Mouse (Mus musculus) heart, embryonic 11.5 days (tissue): ENCODE data around the gene Pla2g5. TPM values are rescaled to one million over a fixed set of nuclear protein-coding genes. Genes with fewer than 3 reads are reported as not detected.

ENCODE experiments used
- ATAC-seq: fragments of 200-750 bp; cut with Nextera tagmentation; replicated peaks from 2 replicates; pipeline ENCODE4 v1.8.0; 2017; ENCODE audit warnings: moderate library complexity; ENCODE audit not compliant: insufficient number of reproducible peaks, low FRiP score, low TSS enrichment
- H3K27ac ChIP-seq: fragments of 300-500 bp; sonication (generic); 2 replicates; pipeline ENCODE4 v1.5.1; 2014; ENCODE audit warnings: mild to moderate bottlenecking, low read depth, low read length
- H3K27me3 ChIP-seq: fragments of 300-500 bp; sonication (generic); 2 replicates; pipeline ENCODE4 v1.6.1; 2014; ENCODE audit warnings: mild to moderate bottlenecking, low read length, mixed read lengths; ENCODE audit not compliant: control insufficient read depth, insufficient read depth
- H3K36me3 ChIP-seq: fragments of 300-500 bp; sonication (generic); 2 replicates; pipeline ENCODE4 v1.6.1; 2014; ENCODE audit warnings: mild to moderate bottlenecking, low read length, moderate library complexity, mixed read lengths; ENCODE audit not compliant: control insufficient read depth, insufficient read depth
- H3K4me1 ChIP-seq: fragments of 300-500 bp; sonication (generic); 2 replicates; pipeline ENCODE4 v1.6.1; 2014; ENCODE audit warnings: low read length; ENCODE audit not compliant: control insufficient read depth, insufficient read depth
- H3K4me2 ChIP-seq: fragments of 300-500 bp; sonication (generic); 2 replicates; pipeline ENCODE4 v1.6.1; 2014; ENCODE audit warnings: mild to moderate bottlenecking, moderate library complexity
- H3K4me3 ChIP-seq: fragments of 300-500 bp; sonication (generic); 2 replicates; pipeline ENCODE4 v1.5.1; 2014; ENCODE audit warnings: low read depth, low read length
- H3K9ac ChIP-seq: fragments of 300-500 bp; sonication (generic); 2 replicates; pipeline ENCODE4 v1.6.1; 2014; ENCODE audit warnings: mild to moderate bottlenecking, low read depth, low read length, moderate library complexity
- H3K9me3 ChIP-seq: fragments of 300-500 bp; sonication (generic); replicated peaks from 2 replicates; pipeline ENCODE4 v1.6.1; 2016; ENCODE audit warnings: low read length; ENCODE audit not compliant: control insufficient read depth
- WGBS: fragments of 180-500 bp; shearing (Covaris S2); extraction: QIAGEN DNeasy Blood & Tissue Kit; methylation state at CpG from one replicate; pipeline ENCODE4 v1.1.7; 2014; ENCODE audit not compliant: insufficient replicate concordance; 5-methylcytosine and 5-hydroxymethylcytosine counted together
- polyA plus RNA-seq: library from polyadenylated mRNA; unstranded; fragments of >200 nt; fragmentation: Nextera tagmentation; extraction: Ambion mirVana; gene quantifications from 2 replicates; pipeline ENCODE4 v1.2.1, GENCODE M21; 2014

Gene Pla2g5
- polyA plus RNA-seq, 1 experiment from 2014 or later = 1.1 TPM

GRCm38 (mm10) chr4:138802917-138803316 lies 60.4 kb downstream of the Pla2g5 start:
- Histone ChIP-seq H3K4me1 (no peaks in the 10 kb centered on the region), H3K9ac (no peak overlapping the region), H3K9me3 (no peaks in the 10 kb centered on the region), H3K4me3 (no peak overlapping the region), H3K27me3 (0 out of 2 replicates have a peak, but pooled peaks cover 3% of the 10 kb centered on the region), H3K4me2 (no peak overlapping the region), H3K36me3 (no peaks in the 10 kb centered on the region), H3K27ac (no peak overlapping the region)
- no peak for ATAC-seq
- WGBS = 80% methylated on average over 11 of the region's 11 CpGs

GRCm38 (mm10) chr4:138801631-138802030 lies 61.7 kb downstream of the Pla2g5 start:
- ATAC-seq = no peak
- H3K27me3 ChIP-seq = 0 out of 2 replicates have a peak, but pooled peaks cover 3% of the 10 kb centered on the region
- H3K9me3 ChIP-seq = no peaks in the 10 kb centered on the region
- H3K4me1 ChIP-seq = no peaks in the 10 kb centered on the region
- no peak overlapping the region for H3K4me3 ChIP-seq
- no peak overlapping the region for H3K9ac ChIP-seq
- no peaks in the 10 kb centered on the region for H3K36me3 ChIP-seq
- no peak overlapping the region for H3K4me2 ChIP-seq
- no peak overlapping the region for H3K27ac ChIP-seq
- WGBS = 71% methylated on average over 4 of the region's 4 CpGs

- Histone ChIP-seq H3K27ac (no peak overlapping the region), H3K9ac (no peak overlapping the region), H3K36me3 (no peaks in the 10 kb centered on the region), H3K4me3 (no peak overlapping the region), H3K9me3 (no peaks in the 10 kb centered on the region), H3K4me1 (no peaks in the 10 kb centered on the region), H3K27me3 (0 out of 2 replicates have a peak, but pooled peaks cover 3% of the 10 kb centered on the region), H3K4me2 (no peak overlapping the region)
- ATAC-seq = no peak
- 73% methylated on average over 12 of the region's 12 CpGs for WGBS
These were observed 63.0 kb downstream of the Pla2g5 start for GRCm38 (mm10) chr4:138800134-138800744.

- Histone ChIP-seq H3K27ac (no peak overlapping the region), H3K4me2 (no peak overlapping the region), H3K9ac (no peak overlapping the region), H3K27me3 (0 out of 2 replicates have a peak, but pooled peaks cover 3% of the 10 kb centered on the region), H3K4me1 (no peaks in the 10 kb centered on the region), H3K4me3 (no peak overlapping the region), H3K36me3 (no peaks in the 10 kb centered on the region), H3K9me3 (no peaks in the 10 kb centered on the region)
- WGBS = 67% methylated on average over 4 of the region's 4 CpGs
- ATAC-seq = no peak
These were observed 66.1 kb downstream of the Pla2g5 start for GRCm38 (mm10) chr4:138797217-138797570.

- no peak overlapping the region for H3K4me2 ChIP-seq
- no peaks in the 10 kb centered on the region for H3K36me3 ChIP-seq
- 47% methylated on average over 6 of the region's 6 CpGs for WGBS
These were observed 66.6 kb downstream of the Pla2g5 start for GRCm38 (mm10) chr4:138796513-138797216.

GRCm38 (mm10) chr4:138794344-138794743 lies 68.9 kb downstream of the Pla2g5 start:
- ATAC-seq = no peak
- no peak overlapping the region for H3K9ac ChIP-seq
- H3K36me3 ChIP-seq = no peaks in the 10 kb centered on the region
- 0 out of 2 replicates have a peak, but pooled peaks cover 3% of the 10 kb centered on the region for H3K27me3 ChIP-seq
- 78% methylated on average over 6 of the region's 6 CpGs for WGBS
- H3K4me1 ChIP-seq = no peaks in the 10 kb centered on the region
- no peaks in the 10 kb centered on the region for H3K9me3 ChIP-seq
- H3K4me2 ChIP-seq = no peak overlapping the region
- no peak overlapping the region for H3K4me3 ChIP-seq
- H3K27ac ChIP-seq = no peak overlapping the region

More at GRCm38 (mm10) chr4:138796513-138797216, 66.6 kb downstream of the Pla2g5 start:
- no peak for ATAC-seq
- 0 out of 2 replicates have a peak, but pooled peaks cover 3% of the 10 kb centered on the region for H3K27me3 ChIP-seq
- no peaks in the 10 kb centered on the region for H3K9me3 ChIP-seq
- H3K27ac ChIP-seq = no peak overlapping the region
- H3K4me3 ChIP-seq = no peak overlapping the region
- no peak overlapping the region for H3K9ac ChIP-seq
- no peaks in the 10 kb centered on the region for H3K4me1 ChIP-seq

GRCm38 (mm10) chr4:138793276-138793675 lies 70.0 kb downstream of the Pla2g5 start:
- no peak overlapping the region for H3K27ac ChIP-seq

GRCm38 (mm10) chr4:138792599-138792998 lies 70.7 kb downstream of the Pla2g5 start:
- Histone ChIP-seq H3K27ac (no peak overlapping the region), H3K4me1 (no peaks in the 10 kb centered on the region), H3K4me3 (no peak overlapping the region), H3K9me3 (no peaks in the 10 kb centered on the region), H3K36me3 (no peaks in the 10 kb centered on the region), H3K27me3 (0 out of 2 replicates have a peak, but pooled peaks cover 3% of the 10 kb centered on the region), H3K9ac (no peak overlapping the region), H3K4me2 (no peak overlapping the region)
- 45% methylated on average over 9 of the region's 9 CpGs for WGBS
- no peak for ATAC-seq

More at GRCm38 (mm10) chr4:138793276-138793675, 70.0 kb downstream of the Pla2g5 start:
- Histone ChIP-seq H3K9ac (no peak overlapping the region), H3K4me2 (no peak overlapping the region), H3K9me3 (no peaks in the 10 kb centered on the region), H3K4me3 (no peak overlapping the region), H3K4me1 (no peaks in the 10 kb centered on the region), H3K27me3 (0 out of 2 replicates have a peak, but pooled peaks cover 3% of the 10 kb centered on the region), H3K36me3 (no peaks in the 10 kb centered on the region)
- 56% methylated on average over 2 of the region's 2 CpGs for WGBS
- ATAC-seq = no peak
